Mouse (Mus musculus) kidney, adult 2 months (tissue): ENCODE results near the gene Fam155a.

Experiments
- CTCF ChIP-seq: fragments of 200-500 bp; conservative IDR thresholded peaks from 2 replicates; pipeline ENCODE4 v1.5.1; 2011; ENCODE audit warnings: low read depth, mild to moderate bottlenecking, control low read depth, low read length, moderate library complexity, mixed read lengths; ENCODE audit not compliant: insufficient read depth, insufficient read length
- POLR2A ChIP-seq: fragments of 200-500 bp; IDR thresholded peaks from one replicate; pipeline ENCODE4 v1.6.1; 2011; ENCODE audit warnings: low read depth, low read length, control low read depth

- TF ChIP-seq CTCF (no peak), POLR2A (no peak)
Measured at GRCm38 (mm10) chr8:9694794-9695193, 76.2 kb downstream of the Fam155a start.
